Mouse (Mus musculus): Measurements from ENCODE around the gene Siva1. TPM values are rescaled to one million over a fixed set of nuclear protein-coding genes. Genes with fewer than 3 reads are reported as not detected.

The Siva1 gene
- total RNA-seq (2015) (116 and 130 TPM in 2 replicates), total RNA-seq (2017) (122 and 162 TPM in 2 replicates)

DNA sequence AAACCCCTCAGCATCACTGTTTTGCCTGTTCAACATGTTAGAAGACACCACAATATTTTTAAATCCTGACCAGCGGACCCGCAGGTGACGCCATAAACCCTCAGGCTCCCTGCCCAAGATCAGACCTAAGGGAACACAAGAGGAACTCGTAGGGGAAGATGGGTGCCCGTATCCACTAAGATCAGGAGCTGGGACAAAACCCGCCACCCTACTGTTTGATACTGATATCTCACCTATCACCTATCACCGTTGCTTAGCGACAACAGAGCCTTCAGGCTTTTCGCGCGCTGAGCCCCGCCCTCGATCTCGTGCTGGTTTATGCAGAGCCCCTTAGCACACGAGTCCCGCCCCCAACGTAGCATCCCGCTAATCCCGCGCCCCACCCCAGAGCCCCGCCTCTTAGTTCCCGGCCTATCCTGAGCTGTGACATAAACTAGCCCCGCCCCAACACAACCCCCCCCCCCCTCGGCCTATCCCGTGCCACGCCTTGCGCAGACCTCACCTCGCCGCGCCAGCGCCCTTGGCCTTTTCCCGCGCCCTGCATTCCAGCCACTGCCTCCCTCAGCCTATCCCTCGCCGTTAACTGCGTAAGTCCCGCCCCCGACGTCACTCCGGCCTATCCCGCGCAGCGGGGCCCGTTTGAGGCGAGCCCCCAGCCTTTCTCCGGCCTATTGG lies at the start of gene Siva1:
Gene Siva1, plus strand, starts transcription at position 500 of the 675 bp plus-strand sequence.
- ATAC-seq (ENCODE audit: poor library complexity, severe bottlenecking): peak; percentile 85

GRCm38 (mm10) chr12:112594989-112595388 lies 49.5 kb upstream of the Siva1 start:
- no peak for ATAC-seq (ENCODE audit: poor library complexity, severe bottlenecking)

- no peak for ATAC-seq (ENCODE audit: poor library complexity, severe bottlenecking)
Measured at GRCm38 (mm10) chr12:112595626-112596025, 48.9 kb upstream of the Siva1 start.

GRCm38 (mm10) chr12:112596454-112596853 lies 48.0 kb upstream of the Siva1 start:
- no peak for ATAC-seq (ENCODE audit: poor library complexity, severe bottlenecking)

DNA sequence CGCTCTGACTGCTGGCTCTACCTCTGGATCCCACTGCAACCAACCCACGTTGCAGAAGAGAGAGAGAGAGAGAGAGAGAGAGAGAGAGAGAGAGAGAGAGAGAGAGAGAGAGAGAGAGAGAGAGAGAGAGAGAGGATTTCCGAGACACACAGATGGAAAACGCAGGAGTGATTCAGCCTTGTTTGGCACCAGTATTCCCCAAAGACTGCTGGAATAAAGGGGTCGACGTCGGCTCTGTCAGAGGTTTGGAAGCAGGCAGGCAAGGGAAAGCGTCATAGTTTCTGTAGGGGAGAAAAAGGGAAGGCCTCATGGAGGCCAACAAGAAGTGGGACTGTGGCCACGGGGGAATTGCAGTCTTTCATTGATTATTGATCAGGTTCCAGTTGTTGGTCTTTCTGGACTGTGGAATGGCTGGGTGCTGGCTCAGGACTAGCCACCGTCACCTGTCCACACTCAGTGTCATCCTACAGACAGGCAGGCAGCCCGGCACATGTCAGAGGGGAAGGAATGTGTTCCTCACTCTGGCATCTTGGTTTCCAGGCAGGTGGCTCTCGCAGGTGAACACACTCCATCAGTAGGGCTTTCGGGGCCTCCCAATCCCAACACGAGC lies 47.5 kb upstream of the Siva1 start:
- no peak for ATAC-seq (ENCODE audit: poor library complexity, severe bottlenecking)

GRCm38 (mm10) chr12:112597618-112598017 lies 46.9 kb upstream of the Siva1 start:
- no peak for ATAC-seq (ENCODE audit: poor library complexity, severe bottlenecking)

DNA sequence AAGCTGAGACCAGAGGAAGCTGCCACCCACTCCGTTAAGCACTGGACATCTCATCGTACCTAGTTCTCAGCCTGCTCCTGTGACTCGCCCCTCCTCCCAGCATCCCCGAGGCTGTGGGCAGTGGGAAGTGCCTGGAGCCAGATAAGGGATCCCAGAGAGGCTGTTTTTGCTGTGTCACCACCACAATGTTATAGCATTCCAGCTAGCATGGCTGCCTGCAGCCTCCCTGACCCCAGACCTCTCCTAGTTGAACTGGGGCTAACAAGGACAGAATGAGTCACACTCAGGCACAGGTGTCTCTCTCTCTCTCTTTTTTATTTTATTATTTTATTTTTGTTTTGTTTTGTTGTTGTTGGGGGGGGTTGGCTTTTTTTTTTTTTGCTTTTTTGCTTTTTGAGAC lies 45.3 kb upstream of the Siva1 start:
- ATAC-seq (ENCODE audit: poor library complexity, severe bottlenecking): no peak

DNA sequence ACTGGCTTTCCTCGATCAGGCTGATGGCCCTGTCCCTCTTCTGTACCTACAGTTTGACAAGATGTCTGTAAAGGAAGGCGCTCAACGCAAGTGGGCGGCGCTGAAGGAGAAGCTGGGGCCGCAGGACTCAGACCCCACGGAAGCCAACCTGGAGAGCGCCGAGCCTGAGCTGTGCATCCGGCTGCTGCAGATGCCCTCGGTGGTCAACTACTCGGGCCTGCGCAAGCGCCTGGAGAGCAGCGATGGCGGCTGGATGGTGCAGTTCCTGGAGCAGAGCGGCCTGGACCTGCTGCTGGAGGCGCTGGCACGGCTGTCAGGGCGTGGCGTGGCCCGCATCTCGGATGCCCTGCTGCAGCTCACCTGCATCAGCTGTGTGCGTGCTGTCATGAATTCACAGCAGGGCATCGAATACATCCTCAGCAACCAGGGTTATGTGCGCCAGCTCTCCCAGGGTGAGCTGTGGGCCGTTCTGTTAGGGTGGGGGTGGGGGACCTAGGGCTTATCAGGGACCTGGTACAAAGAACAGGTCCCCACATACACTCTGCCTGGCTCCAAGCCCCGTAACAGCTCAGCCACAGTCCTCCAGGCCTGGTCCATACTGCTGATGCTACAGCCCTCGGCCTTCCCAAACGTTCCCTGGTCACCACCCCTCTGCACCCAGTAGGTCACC lies 44.4 kb upstream of the Siva1 start:
- no peak for ATAC-seq (ENCODE audit: poor library complexity, severe bottlenecking)

DNA sequence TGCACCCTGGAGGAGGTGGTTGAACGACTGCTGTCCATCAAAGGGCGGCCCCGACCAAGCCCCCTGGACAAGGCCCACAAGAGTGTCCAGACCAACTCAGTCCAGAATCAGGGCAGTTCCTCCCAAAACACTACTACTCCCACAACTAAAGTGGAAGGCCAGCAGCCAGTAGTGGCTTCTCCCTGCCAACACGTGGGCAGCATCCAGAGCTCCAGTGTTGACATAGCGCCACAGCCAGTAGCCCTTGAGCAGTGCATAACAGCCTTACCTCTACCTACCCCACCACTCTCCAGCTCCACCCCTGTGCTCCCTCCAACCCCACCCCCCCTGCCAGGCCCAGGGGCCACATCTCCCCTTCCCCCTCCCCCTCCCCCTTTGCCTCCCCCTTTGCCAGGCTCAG lies 40.5 kb upstream of the Siva1 start:
- no peak for ATAC-seq (ENCODE audit: poor library complexity, severe bottlenecking)

GRCm38 (mm10) chr12:112604709-112605649 lies 39.5 kb upstream of the Siva1 start:
- ATAC-seq (ENCODE audit: poor library complexity, severe bottlenecking): peak; percentile 58

DNA sequence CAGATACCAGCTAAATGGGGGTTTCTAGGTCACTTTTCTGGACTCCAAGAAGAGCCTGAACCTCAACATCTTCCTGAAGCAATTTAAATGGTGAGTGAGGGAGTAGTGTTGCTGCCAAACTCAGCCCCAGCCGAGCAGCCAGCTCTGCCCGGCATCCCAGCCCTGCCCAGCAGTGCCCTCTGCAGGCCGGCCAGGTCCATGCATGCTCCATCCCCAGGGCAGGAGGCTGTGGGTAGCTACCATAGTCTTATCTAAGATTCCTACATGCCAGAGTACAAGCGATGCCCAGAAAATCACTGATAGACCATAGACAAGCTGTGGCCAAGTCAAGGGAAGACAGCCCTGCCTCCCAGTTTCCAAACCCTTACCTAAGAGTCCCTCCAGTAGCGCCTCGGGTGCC lies 38.7 kb upstream of the Siva1 start:
- ATAC-seq (ENCODE audit: poor library complexity, severe bottlenecking): peak; percentile 97

GRCm38 (mm10) chr12:112606998-112607397 lies 37.5 kb upstream of the Siva1 start:
- ATAC-seq (ENCODE audit: poor library complexity, severe bottlenecking): no peak

GRCm38 (mm10) chr12:112609031-112609430 lies 35.4 kb upstream of the Siva1 start:
- no peak for ATAC-seq (ENCODE audit: poor library complexity, severe bottlenecking)

DNA sequence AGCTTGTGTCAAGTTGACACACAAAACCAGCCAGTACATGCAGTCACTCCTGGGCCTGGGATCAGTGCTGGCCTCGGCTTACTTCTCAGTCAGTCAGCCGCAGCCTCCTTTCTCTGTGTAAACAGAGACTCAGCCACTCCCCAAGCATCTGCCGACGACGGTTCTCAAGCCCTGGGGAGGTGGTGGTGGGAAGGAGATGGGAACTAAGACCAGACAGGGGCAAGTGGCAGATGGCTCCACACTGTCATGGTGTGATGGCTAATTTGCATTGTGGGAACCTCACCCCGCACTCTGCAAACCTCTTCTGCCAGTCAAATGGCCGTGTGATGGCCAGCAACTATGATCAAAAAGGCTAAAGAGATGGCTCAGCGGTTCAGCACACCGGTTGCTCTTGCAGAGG lies 27.8 kb upstream of the Siva1 start:
- ATAC-seq (ENCODE audit: poor library complexity, severe bottlenecking): no peak

DNA sequence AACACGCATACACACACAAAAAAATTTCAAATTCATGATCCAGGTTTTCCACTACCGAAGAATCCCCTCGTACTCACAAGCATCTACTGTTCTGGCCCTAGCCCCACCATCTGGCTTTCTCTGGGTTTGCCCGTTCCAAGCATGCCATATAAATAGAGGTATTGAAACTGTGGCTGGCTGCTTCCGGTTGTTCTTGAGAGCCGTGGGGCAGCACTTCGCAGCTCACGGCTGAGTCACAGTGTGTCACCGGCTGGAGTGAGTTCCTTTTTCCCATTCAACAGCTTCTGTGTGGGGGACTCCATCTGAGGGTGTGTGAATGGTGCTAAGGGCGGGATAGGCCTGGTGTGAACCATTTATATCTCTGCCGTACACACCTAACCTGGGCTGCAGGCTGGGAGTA lies 27.3 kb upstream of the Siva1 start:
- peak; percentile 46 for ATAC-seq (ENCODE audit: poor library complexity, severe bottlenecking)

DNA sequence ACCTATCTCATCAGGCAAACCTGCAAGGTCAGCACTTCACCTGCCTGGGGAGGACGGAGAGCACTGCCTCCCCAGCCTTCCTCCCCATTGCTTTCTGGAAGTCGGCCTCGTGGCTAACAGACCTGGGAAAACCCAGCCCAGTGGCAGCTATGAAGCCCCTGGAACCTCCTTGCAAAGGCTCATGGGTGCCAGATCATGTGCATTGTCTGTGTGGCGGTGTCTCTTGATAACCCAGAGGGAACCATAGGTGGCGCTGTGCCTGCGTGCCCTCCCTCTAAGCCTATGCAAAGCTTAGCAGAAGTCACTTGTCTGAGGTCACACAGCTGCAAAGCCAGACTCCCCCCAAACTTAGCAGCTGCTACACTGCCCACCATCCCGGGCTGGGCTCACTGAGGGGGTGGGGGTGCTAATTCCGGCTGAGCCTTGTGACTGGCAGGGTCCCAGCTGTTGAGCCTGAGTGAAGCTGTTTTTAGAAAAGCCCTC lies 26.5 kb upstream of the Siva1 start:
- ATAC-seq (ENCODE audit: poor library complexity, severe bottlenecking): peak; percentile 58

- peak; percentile 13 for ATAC-seq (ENCODE audit: poor library complexity, severe bottlenecking)
Measured at GRCm38 (mm10) chr12:112618981-112619685, 25.3 kb upstream of the Siva1 start.

DNA sequence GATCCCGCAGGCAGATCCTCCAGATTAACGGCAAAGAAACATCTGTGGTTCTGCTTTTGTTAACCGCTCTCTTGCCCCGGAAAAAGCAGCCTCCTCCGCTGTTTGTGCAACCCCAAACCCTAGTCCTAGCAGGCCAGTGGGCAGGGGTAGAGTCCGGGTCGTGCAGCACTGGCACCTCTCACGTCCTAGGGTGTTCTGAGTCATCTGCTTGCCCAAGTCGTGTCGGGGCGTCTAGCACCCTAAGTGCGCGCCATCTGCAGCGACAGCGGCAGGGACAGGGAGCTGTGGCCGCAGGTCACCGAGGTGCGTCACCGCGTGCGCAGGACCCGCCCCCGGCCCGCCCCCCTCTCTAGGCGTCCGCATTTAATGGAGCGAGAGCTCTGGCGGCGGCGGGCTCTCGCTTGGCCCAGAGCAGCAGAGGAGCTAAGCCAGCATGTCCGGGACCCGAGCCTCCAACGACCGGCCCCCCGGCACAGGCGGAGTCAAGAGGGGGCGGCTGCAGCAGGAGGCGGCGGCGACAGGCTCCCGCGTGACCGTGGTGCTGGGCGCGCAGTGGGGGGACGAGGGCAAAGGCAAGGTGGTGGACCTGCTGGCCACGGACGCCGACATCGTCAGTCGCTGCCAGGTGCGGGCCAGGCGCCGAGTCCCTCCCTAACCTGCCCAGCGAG lies 24.7 kb upstream of the Siva1 start, which contains the start of gene Adssl1:
Gene Adssl1, plus strand, starts transcription at position 360 of the 668 bp plus-strand sequence.
- peak; percentile 56 for ATAC-seq (ENCODE audit: poor library complexity, severe bottlenecking)

- ATAC-seq (ENCODE audit: poor library complexity, severe bottlenecking): no peak
Measured at GRCm38 (mm10) chr12:112620354-112621061, 24.0 kb upstream of the Siva1 start.
